Mouse (Mus musculus): Measurements from ENCODE around the gene Gm7356. TPM values are rescaled to one million over a fixed set of nuclear protein-coding genes. Genes with fewer than 3 reads are reported as not detected.

Gene Gm7356
- polyA plus RNA-seq, 1 experiment from 2014 or later: not detected

Other genes starting within 250 kb of the Gm7356 start
- 131 and 132 TPM in 2 replicates for gene Afdn, start 243.2 kb downstream of the Gm7356 start, polyA plus RNA-seq (2015; fragmentation: Nextera tagmentation; extraction: Ambion mirVana)
- gene Tcte2, start 241.9 kb downstream of the Gm7356 start, polyA plus RNA-seq (2015; fragmentation: Nextera tagmentation; extraction: Ambion mirVana): 16.8 TPM in 2 replicates
- gene Gm7168, start 55.3 kb downstream of the Gm7356 start, polyA plus RNA-seq (2015; fragmentation: Nextera tagmentation; extraction: Ambion mirVana): not detected in 2 replicates
- gene Gm7358, start 55.8 kb upstream of the Gm7356 start, polyA plus RNA-seq (2015; fragmentation: Nextera tagmentation; extraction: Ambion mirVana): not detected in 2 replicates
- 2.0 and 2.4 TPM in 2 replicates for gene Dact2, start 200.6 kb upstream of the Gm7356 start, polyA plus RNA-seq (2015; fragmentation: Nextera tagmentation; extraction: Ambion mirVana)

Data from hindbrain, embryonic 15.5 days (tissue).